Mouse (Mus musculus) bone marrow macrophage, adult 2 months (primary cell): Measurements from ENCODE around the gene Pheta1. TPM values are rescaled to one million over a fixed set of nuclear protein-coding genes. Genes with fewer than 3 reads are reported as not detected.
A peak's percentile ranks its signal among the peaks of the same experiment; 100 is the strongest.

Source experiments
- H3K27ac ChIP-seq: 2 replicates; pipeline ENCODE4 v1.5.1; 2012; ENCODE audit warnings: low read depth, low read length; ENCODE audit not compliant: insufficient read depth
- H3K4me1 ChIP-seq: 2 replicates; pipeline ENCODE4 v1.6.1; 2012; ENCODE audit warnings: low read length; ENCODE audit not compliant: control insufficient read depth, insufficient read depth
- H3K4me3 ChIP-seq: 2 replicates; pipeline ENCODE4 v1.5.1; 2012; ENCODE audit warnings: mild to moderate bottlenecking, low read length, moderate library complexity; ENCODE audit not compliant: insufficient read depth
- CTCF ChIP-seq: IDR thresholded peaks from 2 replicates; pipeline ENCODE4 v1.5.1; 2012; ENCODE audit warnings: low read depth, mild to moderate bottlenecking, low read length, moderate library complexity
- POLR2A ChIP-seq: IDR thresholded peaks from 2 replicates; pipeline ENCODE4 v1.6.1; 2012; ENCODE audit warnings: mild to moderate bottlenecking, low read depth, low read length, borderline replicate concordance
- polyA plus RNA-seq: library from polyadenylated mRNA; stranded (reverse); fragments of >200 nt; gene quantifications from 2 replicates; pipeline ENCODE4 v1.2.4, GENCODE M21; 2012; ENCODE audit not compliant: missing spikeins, insufficient read depth, insufficient read length

Pheta1 gene
- polyA plus RNA-seq, 1 experiment, result 6.6 TPM

DNA sequence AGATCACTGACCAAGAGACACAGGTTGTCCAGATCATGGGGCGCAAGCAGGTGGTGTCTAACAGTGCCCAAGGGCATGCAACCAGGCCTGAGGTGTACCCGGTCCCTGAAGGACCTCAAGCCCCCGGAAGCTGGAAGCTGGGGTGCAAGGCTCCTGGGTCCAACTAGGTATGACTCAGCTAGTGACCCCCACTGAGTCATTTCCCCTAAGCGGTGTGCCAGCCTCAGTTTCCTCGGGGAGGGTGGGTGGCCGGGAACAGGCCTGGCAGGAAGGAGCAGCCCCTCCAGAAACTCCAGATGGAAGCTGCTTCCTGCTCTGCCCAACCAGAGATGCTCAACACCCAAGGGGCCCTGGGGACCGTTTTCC, 14.6 kb upstream of the Pheta1 start:
- Histone ChIP-seq H3K4me3 (peak overlapping the region; percentile 82), H3K4me1 (peaks cover 35% of the 10 kb centered on the region), H3K27ac (peak overlapping the region; percentile 99)
- TF ChIP-seq POLR2A (no peak), CTCF (no peak)

DNA sequence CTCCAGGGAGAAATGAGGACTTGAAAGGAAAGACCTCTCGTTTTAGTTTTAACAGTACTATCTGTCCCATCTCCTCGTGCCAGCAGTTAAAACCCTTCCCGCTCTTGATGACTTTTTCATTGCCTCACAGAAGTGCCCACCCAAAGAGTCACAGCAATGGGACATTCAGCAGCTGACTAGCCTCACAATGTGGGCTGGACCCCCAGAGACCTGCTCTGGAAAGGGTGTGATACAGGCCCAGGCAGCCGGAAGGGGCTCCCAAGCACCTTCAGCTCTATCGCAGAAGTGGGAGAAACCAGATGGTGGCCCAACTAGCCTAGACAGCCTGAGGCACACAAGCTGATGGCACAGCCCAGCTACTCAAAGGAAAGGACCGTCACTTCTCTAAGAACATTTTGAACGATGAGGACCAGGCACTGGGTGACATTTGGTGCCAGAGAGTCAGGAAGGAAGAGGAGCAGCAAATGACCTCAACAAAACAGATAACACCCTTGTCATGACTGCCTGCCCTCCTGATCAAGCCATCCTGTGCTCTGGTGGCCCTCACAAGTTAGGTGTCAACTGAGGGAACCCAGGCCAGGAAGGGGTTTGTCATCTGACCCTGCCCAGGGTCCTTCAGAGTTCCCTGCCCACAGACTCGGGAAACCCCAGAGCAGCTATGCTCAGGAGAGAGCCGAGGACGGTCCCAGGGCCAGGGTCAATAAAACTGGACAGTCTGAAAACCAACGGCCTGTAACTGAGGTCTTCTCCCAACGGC, 13.6 kb upstream of the Pheta1 start:
- Histone ChIP-seq H3K4me3 (peak overlapping the region; percentile 82), H3K27ac (peak overlapping the region; percentile 99), H3K4me1 (peaks cover 33% of the 10 kb centered on the region)
- TF ChIP-seq POLR2A (no peak), CTCF (no peak)

DNA sequence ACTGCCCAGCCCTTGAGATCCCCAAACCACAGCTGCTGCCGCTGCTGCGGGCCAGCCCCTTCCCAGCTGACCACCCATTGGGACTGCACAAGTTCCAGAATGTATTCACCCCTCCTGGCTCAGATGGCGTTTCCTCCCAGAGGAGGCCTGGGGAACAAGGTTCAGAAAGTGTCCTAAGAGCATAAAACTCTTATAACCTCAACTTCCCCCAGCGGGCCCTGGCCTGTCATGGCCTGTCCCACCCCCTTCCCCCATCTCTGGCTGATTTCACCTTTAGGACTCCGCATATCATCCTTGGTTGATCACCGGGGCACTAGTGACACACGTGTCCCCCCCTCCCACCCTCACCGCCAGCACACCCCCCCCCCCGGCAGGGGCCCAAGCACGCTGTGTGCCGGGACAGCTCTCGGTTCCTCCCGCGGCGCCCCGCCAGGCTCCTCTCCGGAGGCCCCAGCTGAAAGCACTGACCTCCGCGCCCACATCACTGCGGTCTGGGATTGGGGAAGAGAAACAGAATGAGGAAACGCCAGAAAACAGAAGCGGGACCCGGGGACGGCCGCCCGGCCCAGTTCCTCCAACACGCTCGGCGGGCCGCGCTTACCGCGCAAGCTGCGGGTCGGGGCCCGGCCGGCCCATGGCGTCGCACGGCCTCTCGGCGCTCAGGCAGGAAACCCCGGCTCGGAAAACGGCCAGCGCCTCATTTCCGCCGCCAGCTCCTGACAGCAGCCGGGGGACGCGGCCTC, 12.7 kb upstream of the Pheta1 start:
- Histone ChIP-seq H3K4me3 (peak overlapping the region; percentile 82), H3K4me1 (peaks cover 25% of the 10 kb centered on the region), H3K27ac (peak overlapping the region; percentile 99)
- TF ChIP-seq CTCF, result no peak
- TF ChIP-seq POLR2A, result no peak

DNA sequence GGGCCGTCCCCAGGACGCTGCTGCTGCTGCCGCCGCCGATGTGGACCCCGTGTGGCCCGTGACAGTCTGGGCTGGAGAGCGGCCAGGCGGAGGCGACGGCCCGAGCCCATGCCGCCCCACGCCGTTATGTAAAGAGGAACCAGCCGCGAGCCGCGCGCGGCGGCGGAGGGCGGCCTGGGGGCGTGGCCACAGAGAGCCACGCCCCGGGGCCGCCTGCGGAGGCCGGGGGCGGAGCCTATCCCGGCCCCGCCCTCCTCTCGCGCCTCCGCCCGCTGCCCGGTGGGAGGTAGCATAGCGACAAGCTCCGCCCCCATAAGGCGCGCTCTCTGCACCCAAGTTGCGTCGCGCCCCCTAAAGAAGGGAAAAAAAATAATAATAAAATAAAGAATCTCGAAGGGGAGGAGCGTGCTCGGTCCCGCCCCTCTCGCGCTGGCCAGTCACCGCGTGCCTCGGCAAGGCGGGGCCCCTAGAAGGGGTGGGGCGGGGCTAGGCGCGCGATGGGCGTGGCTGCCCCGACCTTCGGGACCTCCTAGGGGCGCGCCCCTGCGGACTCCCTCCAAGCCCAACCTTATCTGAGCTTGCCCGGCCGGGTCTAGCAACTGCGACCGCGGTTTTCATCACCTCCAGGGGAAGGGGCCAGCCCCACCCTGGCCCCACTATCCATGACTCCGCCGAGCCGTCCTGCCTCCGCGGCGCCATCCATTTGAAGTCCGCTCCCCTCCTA, 11.9 kb upstream of the Pheta1 start:
- TF ChIP-seq CTCF (no peak), POLR2A (peak; percentile 33; the same call in 1 of the 2 replicates)
- H3K4me1 ChIP-seq, result peaks cover 23% of the 10 kb centered on the region
- peak overlapping the region; percentile 99 for H3K27ac ChIP-seq
- peak overlapping the region; percentile 82 for H3K4me3 ChIP-seq

DNA sequence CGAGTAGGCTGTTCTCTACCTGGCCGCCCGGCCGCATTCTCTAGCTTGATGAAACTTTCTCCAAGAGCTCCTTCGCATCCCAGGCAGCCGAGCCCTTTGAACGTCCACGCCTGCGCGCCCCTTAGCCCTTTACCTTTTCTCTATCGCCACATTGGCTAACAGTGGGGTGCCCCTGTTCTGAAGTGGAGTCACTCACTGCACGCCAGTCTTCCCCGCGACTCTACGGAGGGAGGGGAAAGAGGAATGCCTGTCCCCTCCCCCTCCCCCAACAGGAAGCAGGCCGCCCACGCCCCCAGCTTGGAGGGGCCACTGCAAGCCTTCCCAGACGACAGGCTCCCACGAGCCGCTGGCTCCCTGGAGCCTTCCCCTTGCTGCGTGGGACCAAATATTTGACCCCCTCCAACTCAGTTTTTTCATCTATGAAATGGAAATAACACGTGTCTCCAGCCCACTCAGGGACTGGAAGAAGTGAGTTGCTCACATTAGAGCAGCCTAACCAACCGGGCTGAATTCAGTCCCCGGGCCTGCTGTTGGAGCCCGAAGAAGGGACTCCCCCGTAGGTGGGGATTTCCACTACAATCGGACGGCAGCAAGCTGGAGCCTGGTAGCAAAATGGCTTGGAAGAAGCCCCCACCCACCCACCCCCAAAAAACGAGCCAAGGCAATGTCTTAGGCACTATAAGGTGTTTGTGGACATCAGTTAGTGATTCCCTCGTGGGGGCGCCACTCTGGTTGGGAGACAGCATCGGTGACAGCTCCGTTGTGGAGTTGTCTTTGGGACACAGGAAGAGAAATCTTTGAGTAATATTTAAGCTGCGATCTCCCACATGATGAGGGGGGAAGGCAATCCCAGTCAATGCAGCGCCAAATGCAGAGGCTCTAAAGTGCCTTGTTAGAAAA, 11.1 kb upstream of the Pheta1 start, which contains the start of gene Sh2b3:
TSS of gene Sh2b3 (minus strand) at position 206 of the 900 bp plus-strand sequence.
- Histone ChIP-seq H3K4me3 (peak within 1 kb of the TSS; percentile 82), H3K4me1 (peaks cover 18% of the 10 kb centered on the region), H3K27ac (peak within 1 kb of the TSS; percentile 99)
- TF ChIP-seq CTCF (no peak), POLR2A (no peak)

DNA sequence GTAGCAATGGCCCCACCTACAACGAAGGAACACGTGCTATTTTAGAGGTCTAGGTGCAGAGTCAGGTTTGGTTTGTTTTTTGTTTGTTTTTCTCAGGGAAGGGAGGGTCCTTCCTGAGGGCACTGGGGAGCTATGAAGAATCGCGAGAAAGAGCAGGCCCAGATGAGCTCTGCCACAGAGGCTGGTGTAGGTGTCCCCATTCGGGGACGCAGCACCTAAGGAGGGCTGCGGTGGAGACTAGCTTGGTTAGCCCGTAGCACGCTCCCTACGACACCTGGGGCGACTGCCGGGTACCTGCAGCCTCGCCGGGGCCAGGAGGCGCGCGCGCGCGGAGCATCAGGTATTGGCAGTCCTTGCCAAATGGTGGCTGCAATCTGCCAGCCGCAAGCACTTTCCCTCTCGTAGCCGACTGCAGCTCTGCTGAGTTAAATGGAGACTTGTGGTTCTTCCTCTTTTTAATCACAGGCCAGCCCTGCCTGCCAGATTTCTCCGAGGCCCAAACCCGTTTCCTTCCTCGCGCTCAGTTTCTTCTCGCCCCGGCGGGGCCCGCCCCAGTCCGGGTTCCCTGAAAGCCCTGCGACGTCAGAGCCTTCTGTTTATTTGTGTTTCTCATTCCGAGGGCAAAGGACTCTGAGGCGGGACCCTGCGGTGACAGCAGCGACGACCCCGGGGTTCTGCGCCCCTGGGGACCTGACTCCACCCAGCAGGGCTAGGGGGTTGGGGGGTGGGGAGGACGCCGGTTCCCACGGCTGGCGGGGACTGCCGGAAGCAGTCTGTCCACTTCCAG, 10.2 kb upstream of the Pheta1 start:
- Histone ChIP-seq H3K4me3 (peak overlapping the region; percentile 79), H3K27ac (peak overlapping the region; percentile 97), H3K4me1 (peaks cover 17% of the 10 kb centered on the region)
- TF ChIP-seq CTCF (no peak), POLR2A (no peak)

DNA sequence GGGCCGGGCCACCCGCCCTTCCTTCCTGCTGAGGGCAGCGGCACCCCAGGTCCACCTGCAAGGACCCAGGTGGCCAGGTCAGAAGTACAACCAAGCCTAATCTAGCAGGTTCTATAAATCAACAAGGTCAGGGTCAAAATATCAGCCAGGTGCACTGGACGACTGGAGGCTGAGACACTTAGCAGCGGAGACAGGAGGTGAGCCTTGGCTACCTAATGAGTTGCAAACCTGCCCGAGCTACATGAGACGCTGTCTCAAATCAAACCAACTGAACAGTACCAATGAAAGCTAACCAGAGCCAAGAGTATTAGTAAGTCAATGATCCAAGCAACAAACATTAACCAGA, 9.7 kb upstream of the Pheta1 start:
- TF ChIP-seq CTCF (no peak), POLR2A (no peak)
- Histone ChIP-seq H3K27ac (peak overlapping the region; percentile 97), H3K4me1 (peaks cover 22% of the 10 kb centered on the region), H3K4me3 (peak overlapping the region; percentile 79)

DNA sequence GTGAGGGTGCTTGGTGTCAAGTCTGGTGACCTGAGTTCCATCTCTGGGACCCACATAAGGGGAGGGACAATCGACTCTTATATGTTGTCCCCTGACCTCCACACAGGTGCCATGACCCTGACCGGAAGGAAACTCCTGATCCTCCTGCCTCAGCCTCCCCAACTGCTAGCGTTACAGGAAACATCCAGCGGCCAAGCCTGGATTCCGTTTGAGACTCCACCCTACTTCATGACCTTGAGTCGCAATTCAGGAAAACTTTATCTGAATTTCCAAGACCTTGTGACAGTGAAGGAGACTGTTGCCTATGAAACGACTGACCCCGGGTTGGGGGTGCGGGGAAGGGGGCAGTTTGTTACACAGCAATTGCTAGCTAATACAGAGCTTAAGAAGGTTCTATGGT, 7.3 kb upstream of the Pheta1 start:
- Histone ChIP-seq H3K4me3 (no peak overlapping the region), H3K27ac (peak overlapping the region; percentile 35), H3K4me1 (peaks cover 34% of the 10 kb centered on the region)
- TF ChIP-seq POLR2A (no peak), CTCF (no peak)
